Mouse (Mus musculus) telencephalon, adult 2 months (tissue): Measurements from ENCODE around the gene Pnpla7.

Experiments used
- DNase-seq: peaks from one replicate; pipeline ENCODE4 v3.0.0-alpha.2; 2011; ENCODE audit warnings: low read depth, low spot score

The Pnpla7 gene

GRCm38 (mm10) chr2:25066552-25066951, 90.7 kb downstream of the Pnpla7 start:
- DNase-seq = no peak

GRCm38 (mm10) chr2:25069537-25069936, 93.7 kb downstream of the Pnpla7 start:
- DNase-seq = no peak

GRCm38 (mm10) chr2:25072398-25072797, 96.6 kb downstream of the Pnpla7 start:
- DNase-seq = no peak

GRCm38 (mm10) chr2:25075506-25075905, 99.7 kb downstream of the Pnpla7 start:
- DNase-seq = no peak

DNA sequence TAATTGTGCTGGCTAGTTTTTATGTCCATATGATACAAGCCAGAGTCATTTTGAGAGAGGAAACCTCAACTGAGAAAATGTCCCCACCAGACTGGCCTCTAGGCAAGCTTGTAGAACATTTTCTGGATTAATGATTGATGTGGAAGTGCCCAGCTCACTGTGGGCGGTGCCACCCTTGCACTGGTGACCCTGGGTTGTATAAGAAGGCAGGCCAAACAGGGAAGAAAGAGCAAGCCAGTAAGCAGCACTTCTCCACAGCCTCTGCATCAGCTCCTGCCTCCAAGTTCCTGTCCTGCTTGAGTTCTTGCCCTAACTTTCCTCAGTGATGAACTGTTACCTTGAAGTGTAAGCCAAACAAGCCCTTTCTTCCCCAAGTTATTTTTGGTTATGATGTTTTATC, 103.1 kb downstream of the Pnpla7 start:
- no peak for DNase-seq

DNA sequence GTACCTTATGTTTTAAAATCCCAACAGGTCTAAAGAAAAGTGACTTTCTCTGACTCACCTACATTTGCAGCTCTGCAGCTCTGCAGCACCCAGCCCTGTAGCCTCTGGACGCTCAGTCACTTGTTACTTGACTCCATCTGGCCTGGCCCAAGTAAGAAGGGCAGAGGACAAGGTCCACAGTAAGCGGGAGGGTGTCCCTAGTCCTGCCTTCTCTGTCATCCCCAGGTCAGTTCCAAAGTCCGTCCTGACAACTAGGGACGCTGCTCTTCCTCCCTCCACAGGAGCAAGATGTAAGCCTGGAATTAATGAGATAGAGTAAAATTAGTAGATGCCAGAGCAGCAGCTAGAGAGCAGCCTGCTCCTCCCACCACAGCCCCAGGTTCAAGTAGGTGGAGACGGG, 104.2 kb downstream of the Pnpla7 start, which contains the start of gene Entpd8:
Gene Entpd8 (plus strand): TSS at position 229 of the 400 bp plus-strand sequence.
- DNase-seq = no peak

- DNase-seq = no peak
Observed at GRCm38 (mm10) chr2:25083697-25084096, 107.9 kb downstream of the Pnpla7 start.

DNA sequence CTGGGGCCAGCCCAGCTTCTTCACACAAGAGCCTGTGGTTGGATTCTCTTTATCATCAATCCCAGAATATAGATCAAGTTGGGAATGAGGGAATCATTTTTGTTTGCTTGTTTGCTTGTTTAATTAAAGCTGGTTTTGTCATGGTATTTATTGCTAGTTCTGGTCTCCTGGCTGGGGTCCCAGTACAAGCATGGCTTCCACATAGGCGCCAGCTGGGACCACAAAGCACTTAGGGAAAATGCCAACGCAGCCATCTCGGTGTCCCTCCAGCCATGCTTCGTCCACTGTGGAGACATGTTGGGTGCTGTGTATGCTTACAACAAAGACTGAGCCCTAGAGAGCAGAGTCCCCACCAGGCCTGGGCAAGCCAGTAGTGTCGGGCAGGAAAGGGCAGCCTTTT, 109.7 kb downstream of the Pnpla7 start:
- DNase-seq = no peak

GRCm38 (mm10) chr2:25087842-25088241, 112.0 kb downstream of the Pnpla7 start:
- no peak for DNase-seq

- no peak for DNase-seq
Observed at GRCm38 (mm10) chr2:25088636-25089035, 112.8 kb downstream of the Pnpla7 start.

GRCm38 (mm10) chr2:25094785-25095108, 118.9 kb downstream of the Pnpla7 start:
- DNase-seq = no peak

DNA sequence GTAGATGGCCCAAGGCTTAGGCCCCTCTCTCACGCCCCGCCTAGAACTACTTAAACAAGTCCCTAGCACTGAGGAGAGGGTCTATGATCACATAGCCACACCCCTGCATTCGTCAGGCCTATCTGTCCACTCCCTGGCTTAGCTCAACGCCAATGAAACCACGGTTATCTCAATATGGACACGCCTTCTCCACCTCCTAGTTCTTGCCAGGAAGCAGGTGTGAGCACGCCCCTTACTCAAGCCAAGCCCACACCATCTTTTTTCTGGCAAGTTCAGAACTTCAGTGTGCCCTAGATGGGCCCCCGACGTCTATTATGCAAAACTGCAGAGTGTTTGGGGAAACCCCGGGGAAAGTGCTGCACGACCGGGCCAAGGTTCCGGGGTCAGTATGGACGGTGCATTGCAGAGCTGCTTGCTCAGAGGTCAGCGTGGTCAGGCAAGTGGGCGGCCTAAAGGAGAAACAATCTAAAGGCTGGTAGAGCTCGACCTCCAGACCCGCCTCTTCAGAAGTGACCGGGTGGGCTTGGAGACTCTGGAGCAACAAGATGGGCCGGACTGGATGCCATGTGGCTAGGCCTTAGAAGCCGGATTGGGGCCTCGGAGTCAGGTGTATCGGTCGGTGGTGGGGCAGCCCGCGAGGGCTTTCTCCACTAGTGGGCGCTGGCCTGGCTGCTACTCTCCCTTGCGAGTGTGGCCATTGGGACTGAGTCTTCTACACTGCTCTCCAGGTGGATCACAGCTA, 119.4 kb downstream of the Pnpla7 start, which contains the start of gene Noxa1:
Gene Noxa1 (minus strand): TSS at position 41 of the 742 bp plus-strand sequence.
- DNase-seq = no peak

DNA sequence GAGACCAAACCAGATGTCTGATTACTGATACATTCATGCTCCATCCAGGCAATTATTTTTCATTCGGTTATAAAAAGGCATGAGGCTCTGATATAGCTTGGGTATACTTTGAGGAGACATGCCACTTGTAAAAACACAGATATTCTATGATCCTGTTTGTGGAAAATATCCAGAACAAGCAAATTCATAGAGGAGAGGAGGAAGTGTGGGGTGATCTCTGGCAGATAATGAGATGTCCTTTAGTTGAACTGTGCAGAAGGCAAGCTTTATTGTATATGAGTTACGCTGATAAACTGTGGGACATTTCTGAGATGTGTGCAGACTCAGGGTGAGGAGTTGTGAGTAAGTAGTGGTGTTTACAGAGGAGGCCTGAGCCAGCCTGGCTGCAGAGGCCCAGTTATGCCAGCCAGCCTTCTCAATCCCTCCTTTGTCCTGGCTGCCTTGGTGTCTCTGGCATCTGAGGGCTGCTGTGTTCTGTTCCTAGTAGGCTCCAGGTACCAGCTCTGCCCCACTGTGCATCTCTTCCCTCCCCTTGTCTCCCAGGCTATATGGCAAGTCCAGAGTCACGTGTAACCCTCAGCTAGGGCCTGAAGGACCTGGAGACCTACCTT, 122.3 kb downstream of the Pnpla7 start:
- no peak for DNase-seq

- no peak for DNase-seq
Observed at GRCm38 (mm10) chr2:25098956-25099355, 123.1 kb downstream of the Pnpla7 start.

DNA sequence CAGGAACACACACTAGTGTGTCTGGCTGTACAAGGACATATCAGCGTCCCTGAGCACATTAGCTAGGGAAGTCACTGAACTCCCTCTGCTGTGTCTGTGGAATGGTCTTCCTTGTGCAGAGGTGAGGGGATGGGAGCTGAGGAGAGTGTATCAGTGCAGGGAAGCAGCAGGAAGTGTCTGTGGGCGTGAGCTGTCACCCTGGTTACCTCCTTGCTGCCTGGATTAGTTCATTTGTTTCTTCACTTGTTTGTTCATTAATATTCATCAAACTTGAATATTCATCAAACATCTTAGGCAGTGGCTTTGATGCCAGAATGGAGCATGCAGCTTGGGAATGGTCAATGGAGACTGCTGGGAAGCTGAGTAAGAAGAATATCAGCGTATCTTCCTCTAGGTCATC, 123.9 kb downstream of the Pnpla7 start:
- no peak for DNase-seq
